Mouse (Mus musculus): ENCODE results near the gene Smim23. TPM values are rescaled to one million over a fixed set of nuclear protein-coding genes. Genes with fewer than 3 reads are reported as not detected.

Gene Smim23
- polyA plus RNA-seq (2015; fragmentation: Nextera tagmentation; extraction: Ambion mirVana), result not detected in 2 replicates

DNA sequence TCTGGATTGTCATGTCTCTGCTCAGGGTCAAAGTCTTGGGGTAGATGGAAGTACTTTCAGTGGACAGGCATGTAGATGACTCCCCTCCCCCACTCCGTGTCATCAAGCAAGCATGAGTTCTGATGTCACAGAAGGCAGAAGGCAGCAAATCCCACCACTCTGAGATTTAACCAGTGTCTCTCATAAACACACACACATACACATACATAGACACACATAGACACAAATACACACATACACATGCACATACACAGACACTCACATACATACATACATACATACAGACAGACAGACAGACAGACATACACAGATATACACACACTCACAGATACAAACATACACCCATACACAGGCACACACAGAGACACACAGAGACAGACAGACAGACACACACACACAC, at the start of gene Smim23:
Gene Smim23, minus strand, starts transcription at position 101 of the 400 bp plus-strand sequence.

Other genes starting within 250 kb of the Smim23 start
- 86.0 and 88.3 TPM in 2 replicates for gene Fbxw11, start 181.9 kb downstream of the Smim23 start, polyA plus RNA-seq (2015; fragmentation: Nextera tagmentation; extraction: Ambion mirVana)